ENCODE assay signal across 9 mouse cellular contexts in the genomic region with DNA sequence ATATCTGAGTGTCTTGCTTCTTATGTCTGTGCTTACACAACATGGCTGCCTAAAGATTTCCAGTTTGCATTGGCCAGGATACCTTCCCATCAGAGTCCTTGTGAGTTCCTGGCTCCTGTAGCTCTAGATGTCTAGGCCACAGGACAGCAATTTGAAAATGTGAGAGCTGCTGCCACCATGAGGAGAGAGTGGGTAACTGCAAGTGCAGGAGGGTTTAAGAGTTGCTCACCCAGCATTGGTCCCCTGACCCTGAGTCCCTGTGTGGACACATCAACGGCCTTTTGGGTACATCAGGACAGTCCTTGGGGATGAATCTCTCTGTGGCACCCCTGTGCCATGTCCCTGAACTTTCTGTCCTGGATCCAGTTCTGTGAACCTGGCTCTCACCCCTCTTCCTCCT.
DNase-seq lines count a peak whose midpoint lies in the region; ATAC-seq lines count a peak whose summit lies in the region.
"Had no signal": no experiment of that assay in that cellular context is flagged by ENCODE, and none has a peak within 500 bp of the region (broad histone marks: within the 10 kb centered on the region; RNA-seq: fewer than 3 reads in every experiment).

No protein-coding gene starts in this region.

- DNase-seq in B cell, adult 2 months = peak; percentile 81
- DNase-seq in adrenal gland, postnatal 25 days = peak; percentile 65
- DNase-seq in heart, adult 9 months (ENCODE audit: low spot score in 2 of 2) = peak; percentile 73 to 83
- DNase-seq in monocyte, adult 2 months (ENCODE audit: low read depth in 1 of 2, low spot score in 2 of 2) = peak; percentile 19 to 49
- peak; percentile 53 to 71 for DNase-seq in spleen, postnatal 14 days (ENCODE audit: low spot score in 2 of 2)

- ATAC-seq in embryonic facial prominence, embryonic 13.5 days (ENCODE audit: insufficient number of reproducible peaks, insufficient read depth, low FRiP score, low TSS enrichment, low read depth) = peak; percentile 43; the same call in 1 of the 2 replicates
- peak; percentile 44; the same call in 1 of the 2 replicates for ATAC-seq in kidney, embryonic 14.5 days (ENCODE audit: low FRiP score, low TSS enrichment)
- ATAC-seq in limb, embryonic 15.5 days (ENCODE audit: insufficient number of reproducible peaks, low FRiP score, low TSS enrichment, low read depth) = peak; percentile 40; the same call in 1 of the 2 replicates

- H3K27ac ChIP-seq in embryonic facial prominence, embryonic 13.5 days = no peak overlapping the region
- no peak overlapping the region for H3K27ac ChIP-seq in kidney, embryonic 14.5 days (ENCODE audit: low read depth, low read length)
- no peak overlapping the region for H3K27ac ChIP-seq in limb, embryonic 15.5 days
- H3K27ac ChIP-seq: embryonic facial prominence, embryonic 12.5 days had no signal

- no peaks in the 10 kb centered on the region for H3K4me1 ChIP-seq in embryonic facial prominence, embryonic 13.5 days
- peaks cover 16% of the 10 kb centered on the region; the same call in 1 of the 2 replicates for H3K4me1 ChIP-seq in kidney, embryonic 14.5 days (ENCODE audit: control insufficient read depth, insufficient read depth, low read length)
- H3K4me1 ChIP-seq in limb, embryonic 15.5 days = no peaks in the 10 kb centered on the region

- no peaks in the 10 kb centered on the region for H3K27me3 ChIP-seq in embryonic facial prominence, embryonic 13.5 days
- no peaks in the 10 kb centered on the region for H3K27me3 ChIP-seq in kidney, embryonic 14.5 days (ENCODE audit: control insufficient read depth, insufficient read depth, low read length)
- no peaks in the 10 kb centered on the region for H3K27me3 ChIP-seq in limb, embryonic 15.5 days
- H3K27me3 ChIP-seq: embryonic facial prominence, embryonic 12.5 days had no signal

- no peaks in the 10 kb centered on the region for H3K9me3 ChIP-seq in embryonic facial prominence, embryonic 13.5 days
- no peaks in the 10 kb centered on the region for H3K9me3 ChIP-seq in kidney, embryonic 14.5 days (ENCODE audit: control insufficient read depth, low read length)
- H3K9me3 ChIP-seq in limb, embryonic 15.5 days = no peaks in the 10 kb centered on the region
- H3K9me3 ChIP-seq: embryonic facial prominence, embryonic 12.5 days had no signal

- H3K36me3 ChIP-seq in embryonic facial prominence, embryonic 13.5 days = no peaks in the 10 kb centered on the region
- H3K36me3 ChIP-seq in kidney, embryonic 14.5 days (ENCODE audit: control insufficient read depth, insufficient read depth, low read length) = no peaks in the 10 kb centered on the region
- H3K36me3 ChIP-seq in limb, embryonic 15.5 days = no peaks in the 10 kb centered on the region
- H3K36me3 ChIP-seq: embryonic facial prominence, embryonic 12.5 days had no signal

- no peak overlapping the region for H3K4me2 ChIP-seq in embryonic facial prominence, embryonic 13.5 days
- H3K4me2 ChIP-seq in kidney, embryonic 14.5 days (replicated peaks; ENCODE audit: low read depth, low read length) = no peak overlapping the region
- H3K4me2 ChIP-seq in limb, embryonic 15.5 days = no peak overlapping the region
- H3K4me2 ChIP-seq: embryonic facial prominence, embryonic 12.5 days had no signal

- 29% methylated on average over 1 of the region's 1 CpGs for WGBS in embryonic facial prominence, embryonic 13.5 days
- WGBS in kidney, embryonic 14.5 days = 0% methylated on average over 1 of the region's 1 CpGs
- WGBS in limb, embryonic 15.5 days = 32% methylated on average over 1 of the region's 1 CpGs

- H3K4me3 ChIP-seq in embryonic facial prominence, embryonic 13.5 days = no peak overlapping the region
- H3K4me3 ChIP-seq in kidney, embryonic 14.5 days (ENCODE audit: low read length) = no peak overlapping the region
- no peak overlapping the region for H3K4me3 ChIP-seq in limb, embryonic 15.5 days
- H3K4me3 ChIP-seq: embryonic facial prominence, embryonic 12.5 days had no signal

- no peak overlapping the region for H3K9ac ChIP-seq in embryonic facial prominence, embryonic 13.5 days
- no peak overlapping the region for H3K9ac ChIP-seq in kidney, embryonic 14.5 days (ENCODE audit: low read depth, low read length)
- no peak overlapping the region for H3K9ac ChIP-seq in limb, embryonic 15.5 days
- H3K9ac ChIP-seq: embryonic facial prominence, embryonic 12.5 days had no signal
